Mouse (Mus musculus): ENCODE data around the gene Apela.
"Not testable (repeated sequence)": the region's sequence is repeated elsewhere in the genome, so short reads cannot be mapped to it uniquely, and the experiment has no call there.

Gene Apela

DNA sequence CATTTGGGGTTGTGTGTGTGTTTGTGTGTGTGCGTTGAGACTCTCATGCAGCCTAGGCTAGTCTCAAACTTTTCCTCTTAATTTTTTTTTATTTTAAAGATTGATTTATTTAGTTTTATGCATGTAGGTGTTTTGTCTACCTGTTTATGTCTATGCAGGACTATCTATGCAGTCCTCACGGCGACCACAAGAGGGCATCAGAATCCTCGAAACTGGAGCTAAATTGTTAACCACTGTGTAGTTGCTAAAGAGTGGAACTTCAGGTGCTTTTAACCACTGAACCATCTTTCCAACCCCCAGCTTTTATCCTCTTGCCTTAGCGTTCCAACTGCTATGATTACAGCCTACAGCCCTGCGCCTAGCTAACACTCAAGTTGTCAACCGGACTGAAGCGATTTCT lies 14.7 kb downstream of the Apela start:
- DNase-seq (ENCODE audit: low spot score), result peak; percentile 69

DNA sequence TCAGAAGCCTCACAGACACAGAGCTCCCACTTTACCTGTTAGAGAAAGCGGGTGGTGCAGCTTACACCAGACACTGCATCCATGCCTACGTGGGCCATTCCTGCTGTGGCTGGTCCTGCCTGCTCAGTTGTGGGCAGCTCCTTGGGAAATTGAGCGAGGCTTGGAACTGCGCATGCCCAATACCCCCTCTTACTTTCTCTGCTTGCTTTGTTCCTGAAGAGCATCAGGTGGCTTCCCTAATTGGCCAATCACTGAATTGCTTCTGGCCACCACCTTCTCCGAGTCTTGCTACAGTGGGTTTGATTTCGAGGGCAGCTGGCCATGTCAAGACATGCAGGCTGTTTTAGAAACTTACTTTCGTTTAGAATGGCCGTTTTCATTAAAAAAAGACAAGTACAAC lies 18.7 kb downstream of the Apela start, which contains the start of the genes Trim61 and Trim60:
Gene Trim61, minus strand, starts transcription at position 101 of the 400 bp plus-strand sequence.
Gene Trim60, minus strand, starts transcription at position 162 of the 400 bp plus-strand sequence.
- DNase-seq (ENCODE audit: low spot score), result no peak

DNA sequence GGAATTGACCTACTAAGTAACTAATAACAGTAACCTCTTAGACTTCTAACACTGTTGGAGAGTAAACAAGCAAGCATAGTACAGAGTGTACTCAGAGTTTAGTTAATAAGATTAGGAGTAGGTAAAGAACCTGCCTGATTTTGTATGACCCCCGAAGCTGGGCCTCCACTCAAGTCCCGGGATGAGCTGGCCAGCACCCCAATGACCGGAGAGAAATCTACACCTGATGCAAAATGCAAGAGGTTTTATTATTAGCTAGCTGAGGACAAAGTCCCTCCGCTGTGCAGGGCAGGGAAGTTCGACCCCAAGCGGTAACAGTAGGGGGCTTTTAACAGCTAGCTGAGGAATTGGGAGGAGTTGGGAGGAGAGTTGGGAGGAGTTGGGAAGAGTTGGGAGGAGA lies 29.5 kb downstream of the Apela start:
- DNase-seq (ENCODE audit: low spot score), result not testable (repeated sequence)

DNA sequence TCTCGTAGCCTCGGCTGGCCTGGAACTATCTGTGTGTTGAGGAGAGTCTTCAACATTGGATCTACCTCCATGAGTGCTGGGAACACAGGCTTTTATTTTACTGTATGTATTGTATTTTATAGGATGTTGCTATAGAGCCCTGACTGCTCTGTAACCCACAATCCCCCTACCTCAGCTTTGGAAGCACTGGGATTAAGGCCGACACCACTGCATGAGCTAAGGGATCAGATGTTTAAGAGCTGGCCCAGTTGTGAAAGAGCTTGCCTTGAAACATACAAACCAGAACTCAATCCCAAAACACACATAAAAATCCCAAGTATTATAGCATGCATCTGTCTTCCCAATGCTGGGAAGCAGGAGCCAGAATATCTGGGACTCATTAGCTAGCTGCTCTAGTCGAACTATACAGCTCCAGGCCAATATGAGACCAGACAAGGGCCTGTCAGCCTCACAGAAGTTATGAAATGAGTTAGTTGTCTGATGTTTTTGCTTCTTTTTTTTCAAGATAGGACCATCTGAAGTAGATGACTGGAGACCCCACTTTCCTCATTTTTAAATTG lies 38.2 kb downstream of the Apela start:
- DNase-seq (ENCODE audit: low spot score), result no peak

DNA sequence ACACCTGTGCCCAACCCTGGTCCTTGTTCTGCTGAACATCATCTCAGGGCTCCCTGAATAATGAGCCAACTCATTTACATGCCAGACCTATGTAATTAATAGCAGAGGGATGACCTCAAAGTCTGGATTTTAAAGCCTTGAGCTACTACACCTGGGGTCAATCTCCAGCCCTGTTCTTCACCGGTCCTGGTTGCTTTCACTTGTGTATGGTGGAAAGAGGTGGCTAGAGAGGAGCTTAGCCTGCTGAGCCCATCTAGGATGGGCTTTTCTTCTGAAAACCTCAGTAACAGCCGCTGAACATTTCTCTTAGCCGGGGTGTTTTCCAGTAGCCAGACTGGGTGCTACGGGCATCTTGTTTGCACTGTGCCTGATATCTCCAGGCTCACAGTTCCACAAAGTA lies 49.4 kb downstream of the Apela start, which contains the start of gene Trim75:
Gene Trim75, minus strand, starts transcription at position 101 of the 400 bp plus-strand sequence.
- no peak for DNase-seq (ENCODE audit: low spot score)

DNA sequence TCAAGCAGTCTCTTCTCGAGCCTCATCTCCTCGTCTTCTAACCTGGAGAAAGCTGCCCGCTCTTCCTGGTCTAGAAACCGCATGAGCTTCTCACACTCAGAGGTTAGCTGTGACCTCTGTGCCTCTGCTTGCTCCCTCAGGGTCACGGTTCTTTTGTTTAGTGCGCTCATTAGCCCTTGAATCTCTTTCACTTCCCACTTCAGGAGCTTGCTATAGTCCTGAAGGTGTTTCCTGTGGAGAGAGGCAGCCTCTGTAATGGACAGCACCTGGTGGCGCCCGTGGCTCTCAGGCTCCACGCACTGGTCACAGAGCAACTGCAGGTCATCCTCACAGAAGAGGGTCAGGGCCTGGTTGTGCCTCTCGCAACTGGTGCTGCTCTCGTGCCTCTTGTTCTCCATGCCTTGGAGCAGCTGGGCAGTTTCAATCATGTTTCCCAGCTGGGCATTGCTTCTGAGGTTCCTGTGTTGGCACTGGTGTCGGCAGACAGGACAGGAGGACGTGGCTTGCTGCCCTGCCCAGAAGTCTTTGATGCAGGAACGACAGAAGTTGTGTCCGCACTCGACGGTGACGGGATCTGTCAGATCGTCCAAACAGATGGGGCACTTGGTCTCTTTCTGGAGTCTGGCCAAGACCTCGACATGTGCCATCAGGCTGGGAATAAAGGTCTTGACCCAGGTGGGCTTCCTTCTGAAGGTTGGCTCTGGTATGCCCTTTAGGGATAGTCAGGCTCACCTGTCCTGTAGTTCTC lies 53.8 kb downstream of the Apela start:
- no peak for DNase-seq (ENCODE audit: low spot score)

Data from urinary bladder, postnatal 14 days (tissue).